Comparison of ENCODE assay signal across 13 mouse cellular contexts in genomic region chr17:16157711-16158110, GRCm38 (mm10).
A peak's percentile ranks its signal among the peaks of the same experiment; 100 is the strongest.
DNase-seq lines count a peak whose midpoint lies in the region; ATAC-seq and TF ChIP-seq lines count a peak whose summit lies in the region.
"Had no signal": no experiment of that assay in that cellular context is flagged by ENCODE, and none has a peak within 500 bp of the region (broad histone marks: within the 10 kb centered on the region; RNA-seq: fewer than 3 reads in every experiment).

No protein-coding gene starts in this region.

- no peak overlapping the region for H3K4me3 ChIP-seq in limb, embryonic 13.5 days
- no peak overlapping the region for H3K4me3 ChIP-seq in limb, embryonic 10.5 days
- H3K4me3 ChIP-seq in hindbrain, embryonic 10.5 days = no peak overlapping the region
- no peak overlapping the region for H3K4me3 ChIP-seq in midbrain, embryonic 15.5 days
- H3K4me3 ChIP-seq in heart, adult 2 months = no peak overlapping the region

- no peak overlapping the region for H3K4me2 ChIP-seq in limb, embryonic 13.5 days (replicated peaks)
- no peak overlapping the region for H3K4me2 ChIP-seq in midbrain, embryonic 15.5 days

- no peaks in the 10 kb centered on the region for H3K27me3 ChIP-seq in limb, embryonic 13.5 days
- no peaks in the 10 kb centered on the region for H3K27me3 ChIP-seq in limb, embryonic 10.5 days (ENCODE audit: low read depth, poor library complexity, severe bottlenecking)
- H3K27me3 ChIP-seq in hindbrain, embryonic 10.5 days (ENCODE audit: insufficient read depth, poor library complexity, severe bottlenecking) = no peaks in the 10 kb centered on the region
- H3K27me3 ChIP-seq in midbrain, embryonic 15.5 days (replicated peaks) = no peaks in the 10 kb centered on the region
- no peaks in the 10 kb centered on the region for H3K27me3 ChIP-seq in heart, adult 2 months (ENCODE audit: control insufficient read depth, insufficient read depth, low read length)

- H3K4me1 ChIP-seq in limb, embryonic 13.5 days = no peaks in the 10 kb centered on the region
- H3K4me1 ChIP-seq in limb, embryonic 10.5 days = peaks cover 7% of the 10 kb centered on the region; the same call in 1 of the 2 replicates
- peaks cover 16% of the 10 kb centered on the region for H3K4me1 ChIP-seq in hindbrain, embryonic 10.5 days (replicated peaks)
- H3K4me1 ChIP-seq in midbrain, embryonic 15.5 days = 0 out of 2 replicates have a peak, but pooled peaks cover 8% of the 10 kb centered on the region
- H3K4me1 ChIP-seq in heart, adult 2 months (ENCODE audit: control insufficient read depth, insufficient read depth, low read length) = no peaks in the 10 kb centered on the region

- H3K9ac ChIP-seq in limb, embryonic 13.5 days = no peak overlapping the region
- no peak overlapping the region for H3K9ac ChIP-seq in midbrain, embryonic 15.5 days
- no peak overlapping the region for H3K9ac ChIP-seq in heart, adult 2 months (ENCODE audit: low read depth, low read length)

- no peaks in the 10 kb centered on the region for H3K9me3 ChIP-seq in limb, embryonic 13.5 days
- no peaks in the 10 kb centered on the region for H3K9me3 ChIP-seq in limb, embryonic 10.5 days (replicated peaks)
- H3K9me3 ChIP-seq in hindbrain, embryonic 10.5 days = peaks cover 4% of the 10 kb centered on the region; the same call in 1 of the 2 replicates
- H3K9me3 ChIP-seq in midbrain, embryonic 15.5 days = no peaks in the 10 kb centered on the region

- H3K36me3 ChIP-seq in limb, embryonic 13.5 days = no peaks in the 10 kb centered on the region
- no peaks in the 10 kb centered on the region for H3K36me3 ChIP-seq in limb, embryonic 10.5 days
- no peaks in the 10 kb centered on the region for H3K36me3 ChIP-seq in hindbrain, embryonic 10.5 days
- H3K36me3 ChIP-seq in midbrain, embryonic 15.5 days (replicated peaks) = no peaks in the 10 kb centered on the region
- no peaks in the 10 kb centered on the region for H3K36me3 ChIP-seq in heart, adult 2 months (ENCODE audit: control insufficient read depth, insufficient read depth, low read length)

- no peaks in the 10 kb centered on the region for H3K79me2 ChIP-seq in heart, adult 2 months (replicated peaks; ENCODE audit: control insufficient read depth, insufficient read depth, low read length)

- 42% methylated on average over 6 of the region's 6 CpGs for WGBS in limb, embryonic 13.5 days
- 53% methylated on average over 6 of the region's 6 CpGs for WGBS in limb, embryonic 10.5 days
- 23% methylated on average over 6 of the region's 6 CpGs for WGBS in hindbrain, embryonic 10.5 days
- WGBS in midbrain, embryonic 15.5 days = 24% methylated on average over 6 of the region's 6 CpGs
- 31% methylated on average over 6 of the region's 6 CpGs for WGBS in heart, adult 2 months

- no peak overlapping the region for H3K27ac ChIP-seq in limb, embryonic 13.5 days
- H3K27ac ChIP-seq in limb, embryonic 10.5 days = no peak overlapping the region
- no peak overlapping the region; the same call in 1 of the 2 replicates for H3K27ac ChIP-seq in hindbrain, embryonic 10.5 days
- H3K27ac ChIP-seq in midbrain, embryonic 15.5 days = no peak overlapping the region
- no peak overlapping the region for H3K27ac ChIP-seq in heart, adult 2 months

- intact Hi-C loops in heart, adult 2 months (cut with DNase I) = no loop called here

- no peak for TF ChIP-seq EP300 in heart, adult 2 months (IDR thresholded peaks at IDR 0.05; ENCODE audit: insufficient read depth, low read depth, low read length)

- peak; percentile 78 for ATAC-seq in limb, embryonic 13.5 days (ENCODE audit: low FRiP score, low read depth)
- peak; percentile 54; the same call in 1 of the 2 replicates for ATAC-seq in midbrain, embryonic 15.5 days (replicated peaks)
- ATAC-seq: lung, postnatal 0 days had no signal

- DNase-seq in limb, embryonic 10.5 days (ENCODE audit: low spot score) = no peak
- peak; percentile 75 for DNase-seq in embryo, embryonic 11 days
- peak; percentile 28 for DNase-seq in hindbrain, embryonic 10.5 days (ENCODE audit: low spot score)
- DNase-seq in heart, adult 2 months = no peak
- DNase-seq in right cerebral cortex, adult 2 months (ENCODE audit: low spot score in 2 of 2) = no peak
- DNase-seq in adrenal gland, postnatal 14 days = no peak
- DNase-seq: cerebellum, postnatal 14 days; heart, postnatal 14 days; kidney, postnatal 36 days; right cerebral cortex, adult 18-20 months had no signal

- TF ChIP-seq CTCF in heart, adult 2 months (IDR thresholded peaks at IDR 0.05) = no peak

- TF ChIP-seq POLR2A in heart, adult 2 months (IDR thresholded peaks at IDR 0.05; ENCODE audit: insufficient read depth, low read depth, low read length) = no peak

Comparison
In these comparisons a context has a peak if more than half of its experiments do, and no peak if none do; other contexts are left out.
1. DNase-seq: peak in embryo, embryonic 11 days (single experiment) and hindbrain, embryonic 10.5 days (single experiment); none in limb, embryonic 10.5 days (single experiment), heart, adult 2 months (0 of 2), right cerebral cortex, adult 2 months (0 of 2) and adrenal gland, postnatal 14 days (single experiment).